Mouse (Mus musculus) liver, embryonic 18 days (tissue): ENCODE results near the gene Cln3. TPM values are rescaled to one million over a fixed set of nuclear protein-coding genes. Genes with fewer than 3 reads are reported as not detected.

ENCODE experiments used
- polyA plus RNA-seq: library from polyadenylated mRNA; depleted of rRNA; stranded (reverse); fragments of >200 nt; gene quantifications from 2 replicates; pipeline ENCODE4 v1.2.3, GENCODE M21; 2012; rRNA removed

The Cln3 gene
- polyA plus RNA-seq, result 17.9 and 19.2 TPM in 2 replicates

DNA sequence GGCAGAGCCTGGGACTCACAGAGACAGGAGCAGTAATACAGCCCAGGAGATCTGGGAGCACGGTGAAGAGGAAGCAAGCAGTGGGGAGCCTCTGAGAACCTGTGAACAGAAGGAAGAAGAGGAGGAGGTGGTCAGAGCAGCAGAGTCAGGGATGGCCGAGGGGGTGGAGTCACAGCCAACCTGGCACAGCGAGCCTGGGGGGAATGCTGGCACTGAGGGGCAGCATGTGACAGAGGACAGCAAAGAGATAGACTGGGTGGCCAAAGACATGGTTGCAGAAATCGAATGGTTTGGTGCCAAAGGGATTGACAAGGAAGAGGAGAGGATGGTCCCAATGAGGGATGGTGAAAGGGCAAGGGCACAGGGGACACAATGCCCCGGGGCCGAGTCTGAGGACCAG is at the start of gene Cln3:
TSS of gene Cln3 (minus strand) at position 101 of the 400 bp plus-strand sequence.

DNA sequence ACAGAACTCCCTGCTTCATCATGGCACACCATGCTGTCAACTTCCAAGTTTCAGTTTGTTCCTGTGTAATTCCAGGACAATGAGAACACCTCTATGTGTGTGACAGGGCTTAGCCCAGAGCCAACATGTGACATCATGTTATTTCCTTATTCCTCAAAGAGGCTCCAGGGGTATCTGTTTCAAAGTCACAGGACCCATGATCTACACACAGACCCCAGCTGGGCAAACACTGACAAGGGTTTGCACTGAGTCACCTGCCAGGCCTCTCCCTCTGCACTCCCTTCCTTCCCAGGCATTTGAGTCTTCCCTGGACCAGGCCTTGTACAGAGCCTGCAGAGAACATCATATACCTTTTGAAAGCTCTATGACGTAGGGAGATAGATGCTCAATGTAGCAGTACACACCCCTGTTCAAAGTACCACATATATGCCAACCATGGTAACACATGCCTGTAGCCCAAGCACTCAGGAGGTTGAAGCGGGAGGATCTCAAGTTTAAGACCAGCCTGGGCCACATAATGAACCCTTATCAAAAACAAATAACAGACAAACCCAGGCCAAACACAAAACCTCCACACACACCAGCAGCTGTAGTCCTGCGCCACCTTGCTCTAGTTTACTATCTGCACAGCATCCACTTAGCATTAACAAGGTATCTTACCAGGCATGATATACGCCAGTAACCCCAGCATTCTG is 45.4 kb upstream of the Cln3 start, which contains the start of gene Nupr1:
TSS of gene Nupr1 (minus strand) at position 38 of the 695 bp plus-strand sequence.

DNA sequence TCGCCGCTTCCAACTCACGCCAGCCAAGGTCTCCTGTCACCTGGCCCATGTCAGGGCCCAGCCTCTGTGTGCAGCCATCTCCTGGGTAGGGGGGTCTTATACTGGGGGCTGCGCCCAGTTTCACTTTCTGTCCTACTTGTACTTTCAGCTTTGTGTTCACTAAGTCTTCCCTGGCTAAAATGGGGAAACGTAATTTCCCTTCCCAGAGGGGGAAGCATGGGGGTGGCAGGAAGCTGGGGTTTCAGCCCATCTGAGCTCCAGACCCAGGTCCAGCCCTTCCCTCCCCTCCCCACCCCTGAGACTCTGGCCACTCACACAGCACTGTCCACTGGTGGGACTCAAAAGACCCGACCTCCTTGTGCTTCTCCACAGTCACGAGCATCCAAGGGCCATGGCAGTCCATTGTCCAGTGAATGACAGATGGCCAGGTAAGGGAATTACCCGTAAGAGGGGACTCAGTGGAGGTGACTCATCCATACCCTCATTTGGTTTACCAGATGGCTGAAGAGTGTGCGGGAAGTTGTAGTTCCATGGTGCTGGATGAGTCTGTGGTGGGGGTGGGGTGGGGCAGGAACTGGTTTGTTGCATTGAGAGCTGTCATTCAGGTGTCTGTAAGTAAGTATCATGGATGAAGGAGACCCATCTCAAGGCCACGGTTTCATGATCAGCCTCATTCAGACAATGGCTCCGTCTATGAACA is 9.4 kb upstream of the Cln3 start, which contains the start of gene Il27:
TSS of gene Il27 (minus strand) at position 80 of the 700 bp plus-strand sequence.

DNA sequence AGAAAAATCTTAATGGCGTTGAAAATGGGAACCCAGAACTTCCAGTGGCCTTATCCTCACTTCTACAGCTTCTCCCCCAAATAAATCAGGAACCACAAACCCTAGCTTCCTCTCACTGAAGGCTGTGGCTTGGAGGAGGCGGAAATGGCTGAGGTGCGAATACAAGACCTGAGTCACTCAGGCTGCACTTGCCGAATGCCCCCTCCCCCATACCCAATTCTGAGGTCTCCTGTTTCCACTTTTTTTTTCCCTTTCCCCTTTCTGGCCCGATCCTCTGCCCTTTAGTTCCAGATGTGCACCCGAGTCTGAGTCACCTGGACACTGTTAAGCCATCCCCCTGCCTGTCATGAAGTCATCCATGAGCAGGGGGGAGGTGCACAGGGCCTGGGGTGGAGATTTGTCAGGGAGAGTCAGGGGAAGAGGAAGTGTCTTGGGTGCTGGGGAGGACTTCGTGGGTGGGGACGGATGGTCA is 1.1 kb downstream of the Cln3 start, which contains the start of gene Apobr:
TSS of gene Apobr (plus strand) at position 437 of the 472 bp plus-strand sequence.

DNA sequence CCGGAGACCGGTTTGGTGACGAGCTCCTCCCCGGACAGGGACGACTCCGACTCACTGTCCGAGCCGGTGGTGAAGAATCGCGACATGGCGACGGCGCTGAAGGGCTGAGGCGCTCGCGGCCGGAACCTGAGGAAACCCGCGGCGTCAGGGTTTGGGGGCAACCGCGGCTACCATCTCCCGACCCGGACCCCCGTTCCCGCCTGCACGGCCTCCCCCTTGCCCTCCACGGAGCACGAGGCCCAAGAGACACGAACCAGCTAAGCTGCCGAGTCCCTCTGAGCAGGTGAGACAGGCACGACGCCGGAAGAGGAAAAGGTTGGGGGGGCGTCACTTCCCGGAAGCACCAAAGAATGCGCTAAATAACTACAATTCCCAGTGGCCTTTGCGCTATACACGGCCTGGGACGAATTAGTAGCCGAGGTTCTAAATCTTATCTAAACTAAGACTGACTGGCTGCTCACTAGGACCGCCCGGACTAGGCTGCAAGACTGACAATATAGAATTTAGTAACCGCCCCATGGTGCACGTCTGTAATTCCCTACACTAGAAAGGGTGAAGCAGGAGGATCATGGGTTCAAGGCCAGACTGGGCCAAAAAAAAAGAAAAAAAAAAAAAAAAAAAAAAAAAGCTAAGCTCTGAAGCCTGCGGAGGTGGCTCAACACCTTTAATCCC is 19.4 kb downstream of the Cln3 start, which contains the start of gene Eif3c:
TSS of gene Eif3c (minus strand) at position 318 of the 672 bp plus-strand sequence.

Other genes with a start within 250 kb of the Cln3 start
- gene Lat, start 216.2 kb downstream of the Cln3 start, polyA plus RNA-seq, result 7.4 and 7.7 TPM in 2 replicates
- gene Spns1, start 208.4 kb downstream of the Cln3 start, polyA plus RNA-seq, result 28.2 and 28.3 TPM in 2 replicates
- 4.7 and 5.4 TPM in 2 replicates for gene Nfatc2ip, start 189.1 kb downstream of the Cln3 start, polyA plus RNA-seq
- 6.5 and 8.9 TPM in 2 replicates for gene Cd19, start 170.9 kb downstream of the Cln3 start, polyA plus RNA-seq
- 6.4 and 6.5 TPM in 2 replicates for gene Rabep2, start 157.1 kb downstream of the Cln3 start, polyA plus RNA-seq
- gene Atp2a1, start 122.7 kb downstream of the Cln3 start, polyA plus RNA-seq, result 0.16 and 0.67 TPM in 2 replicates
- 17.2 and 21.4 TPM in 2 replicates for gene Sh2b1, start 110.4 kb downstream of the Cln3 start, polyA plus RNA-seq
- 66.4 and 78.6 TPM in 2 replicates for gene Tufm, start 98.5 kb downstream of the Cln3 start, polyA plus RNA-seq
- gene Atxn2l, start 82.4 kb downstream of the Cln3 start, polyA plus RNA-seq, result 25.1 and 32.3 TPM in 2 replicates
- 49.9 and 50.0 TPM in 2 replicates for gene Eif3c, start 19.4 kb downstream of the Cln3 start, polyA plus RNA-seq
- 4.2 and 5.8 TPM in 2 replicates for gene Apobr, start 875 bp downstream of the Cln3 start, polyA plus RNA-seq
- gene Il27, start 9.1 kb upstream of the Cln3 start, polyA plus RNA-seq, result 0.17 and 0.31 TPM in 2 replicates
- 10.2 and 11.1 TPM in 2 replicates for gene Nupr1, start 45.0 kb upstream of the Cln3 start, polyA plus RNA-seq
- 17.2 and 19.9 TPM in 2 replicates for gene Sgf29, start 63.5 kb upstream of the Cln3 start, polyA plus RNA-seq
- 166 and 169 TPM in 2 replicates for gene Sult1a1, start 90.6 kb upstream of the Cln3 start, polyA plus RNA-seq
- gene Bola2, start 109.6 kb upstream of the Cln3 start, polyA plus RNA-seq, result 25.7 and 39.5 TPM in 2 replicates
- gene Slx1b, start 110.0 kb upstream of the Cln3 start, polyA plus RNA-seq, result 5.9 and 7.2 TPM in 2 replicates
- gene Coro1a, start 122.0 kb upstream of the Cln3 start, polyA plus RNA-seq, result 105 and 119 TPM in 2 replicates
- gene Mapk3, start 173.8 kb upstream of the Cln3 start, polyA plus RNA-seq, result 44.6 and 47.3 TPM in 2 replicates
- gene Gdpd3, start 180.5 kb upstream of the Cln3 start, polyA plus RNA-seq, result 3.1 and 4.0 TPM in 2 replicates
- gene Ypel3, start 191.1 kb upstream of the Cln3 start, polyA plus RNA-seq, result 84.2 and 96.1 TPM in 2 replicates
- 1.6 TPM in 2 replicates for gene Tbx6, start 195.7 kb upstream of the Cln3 start, polyA plus RNA-seq
- gene Ppp4c, start 206.7 kb upstream of the Cln3 start, polyA plus RNA-seq, result 70.6 and 72.5 TPM in 2 replicates
- gene Fam57b, start 211.9 kb upstream of the Cln3 start, polyA plus RNA-seq, result 0.75 and 1.6 TPM in 2 replicates
- not detected in 2 replicates for gene 4930451I11Rik, start 245.8 kb upstream of the Cln3 start, polyA plus RNA-seq